Mouse (Mus musculus): ENCODE results near the gene Bspry.

- TF ChIP-seq CTCF (conservative IDR thresholded peaks at IDR 0.05; ENCODE audit: insufficient read depth, insufficient read length, low read depth, low read length) (no peak), POLR2A (IDR thresholded peaks at IDR 0.05; ENCODE audit: low read depth, low read length) (no peak)
Measured at GRCm38 (mm10) chr4:62517538-62518415, 37.9 kb downstream of the Bspry start.

All from kidney, adult 2 months (tissue).